Mouse (Mus musculus) heart, embryonic 11.5 days (tissue): ENCODE results near the gene Cdh23. TPM values are rescaled to one million over a fixed set of nuclear protein-coding genes. Genes with fewer than 3 reads are reported as not detected.

ENCODE experiments used
- ATAC-seq: fragments of 200-750 bp; cut with Nextera tagmentation; replicated peaks from 2 replicates; pipeline ENCODE4 v1.8.0; 2017; ENCODE audit warnings: moderate library complexity; ENCODE audit not compliant: insufficient number of reproducible peaks, low FRiP score, low TSS enrichment
- H3K27ac ChIP-seq: fragments of 300-500 bp; sonication (generic); 2 replicates; pipeline ENCODE4 v1.5.1; 2014; ENCODE audit warnings: mild to moderate bottlenecking, low read depth, low read length
- H3K27me3 ChIP-seq: fragments of 300-500 bp; sonication (generic); 2 replicates; pipeline ENCODE4 v1.6.1; 2014; ENCODE audit warnings: mild to moderate bottlenecking, low read length, mixed read lengths; ENCODE audit not compliant: control insufficient read depth, insufficient read depth
- H3K36me3 ChIP-seq: fragments of 300-500 bp; sonication (generic); 2 replicates; pipeline ENCODE4 v1.6.1; 2014; ENCODE audit warnings: mild to moderate bottlenecking, low read length, moderate library complexity, mixed read lengths; ENCODE audit not compliant: control insufficient read depth, insufficient read depth
- H3K4me1 ChIP-seq: fragments of 300-500 bp; sonication (generic); 2 replicates; pipeline ENCODE4 v1.6.1; 2014; ENCODE audit warnings: low read length; ENCODE audit not compliant: control insufficient read depth, insufficient read depth
- H3K4me2 ChIP-seq: fragments of 300-500 bp; sonication (generic); 2 replicates; pipeline ENCODE4 v1.6.1; 2014; ENCODE audit warnings: mild to moderate bottlenecking, moderate library complexity
- H3K4me3 ChIP-seq: fragments of 300-500 bp; sonication (generic); 2 replicates; pipeline ENCODE4 v1.5.1; 2014; ENCODE audit warnings: low read depth, low read length
- H3K9ac ChIP-seq: fragments of 300-500 bp; sonication (generic); 2 replicates; pipeline ENCODE4 v1.6.1; 2014; ENCODE audit warnings: mild to moderate bottlenecking, low read depth, low read length, moderate library complexity
- H3K9me3 ChIP-seq: fragments of 300-500 bp; sonication (generic); replicated peaks from 2 replicates; pipeline ENCODE4 v1.6.1; 2016; ENCODE audit warnings: low read length; ENCODE audit not compliant: control insufficient read depth
- WGBS: fragments of 180-500 bp; shearing (Covaris S2); extraction: QIAGEN DNeasy Blood & Tissue Kit; methylation state at CpG from one replicate; pipeline ENCODE4 v1.1.7; 2014; ENCODE audit not compliant: insufficient replicate concordance; 5-methylcytosine and 5-hydroxymethylcytosine counted together
- polyA plus RNA-seq: library from polyadenylated mRNA; unstranded; fragments of >200 nt; fragmentation: Nextera tagmentation; extraction: Ambion mirVana; gene quantifications from 2 replicates; pipeline ENCODE4 v1.2.1, GENCODE M21; 2014

The Cdh23 gene
- polyA plus RNA-seq, 1 experiment from 2014 or later, result 0.27 TPM

DNA sequence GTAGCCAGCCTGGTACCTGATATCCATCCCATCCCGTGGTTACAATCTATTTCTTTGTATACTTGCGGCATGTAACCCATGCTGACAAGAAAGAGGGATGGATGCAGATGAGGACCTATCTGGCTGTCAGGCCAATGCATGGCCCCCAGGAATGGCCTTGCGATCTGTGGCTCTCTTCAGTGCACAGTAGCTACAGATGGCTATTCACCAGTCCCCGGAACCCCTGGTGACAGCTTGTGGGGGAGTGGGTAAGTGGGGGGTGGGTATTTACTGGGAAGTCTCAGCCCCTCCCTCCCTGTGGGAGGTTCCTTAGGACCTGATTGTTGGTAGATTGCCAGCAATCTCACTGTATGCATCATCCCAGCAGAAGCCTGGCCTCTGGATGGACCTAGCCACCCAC is 163.8 kb downstream of the Cdh23 start:
- no peak for ATAC-seq
- Histone ChIP-seq H3K4me1 (no peaks in the 10 kb centered on the region), H3K27ac (no peak overlapping the region), H3K4me2 (no peak overlapping the region), H3K4me3 (no peak overlapping the region), H3K27me3 (peaks cover 14% of the 10 kb centered on the region; the same call in 1 of the 2 replicates), H3K36me3 (no peaks in the 10 kb centered on the region), H3K9me3 (no peaks in the 10 kb centered on the region), H3K9ac (no peak overlapping the region)
- WGBS, result 67% methylated on average over 4 of the region's 4 CpGs

DNA sequence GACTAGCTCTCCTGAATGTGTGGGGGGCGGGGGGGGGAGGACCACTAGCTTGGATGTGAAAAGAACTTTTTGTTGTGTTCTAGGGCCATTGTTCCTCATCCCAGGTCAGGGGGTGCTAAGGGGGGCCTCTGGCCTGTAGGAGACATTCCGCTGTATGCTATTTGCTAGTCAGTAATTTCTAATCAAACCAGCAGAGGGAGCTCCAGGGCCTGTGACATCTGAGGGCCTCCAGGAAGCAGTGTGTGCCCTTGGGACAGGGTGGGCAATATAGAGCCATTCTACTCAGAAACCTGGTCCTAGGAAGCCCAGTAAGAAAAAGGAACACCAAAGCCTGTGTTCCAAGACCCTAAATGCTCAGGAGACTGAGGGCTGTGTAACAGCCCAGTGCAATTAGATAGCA is 164.9 kb downstream of the Cdh23 start:
- no peak overlapping the region for H3K27ac ChIP-seq
- no peak for ATAC-seq
- WGBS, result 26% methylated on average over 2 of the region's 2 CpGs
- peaks cover 17% of the 10 kb centered on the region; the same call in 1 of the 2 replicates for H3K27me3 ChIP-seq
- no peak overlapping the region for H3K9ac ChIP-seq
- no peak overlapping the region for H3K4me3 ChIP-seq
- no peaks in the 10 kb centered on the region for H3K36me3 ChIP-seq
- H3K9me3 ChIP-seq, result no peaks in the 10 kb centered on the region
- no peak overlapping the region for H3K4me2 ChIP-seq
- no peaks in the 10 kb centered on the region for H3K4me1 ChIP-seq

GRCm38 (mm10) chr10:60530633-60531032 is 165.7 kb downstream of the Cdh23 start:
- no peak overlapping the region for H3K9ac ChIP-seq
- H3K27me3 ChIP-seq, result peaks cover 17% of the 10 kb centered on the region; the same call in 1 of the 2 replicates
- no peaks in the 10 kb centered on the region for H3K4me1 ChIP-seq
- no peak overlapping the region for H3K4me3 ChIP-seq
- H3K27ac ChIP-seq, result no peak overlapping the region
- 70% methylated on average over 10 of the region's 10 CpGs for whole genome bisulfite sequencing
- no peak for ATAC-seq
- no peaks in the 10 kb centered on the region for H3K9me3 ChIP-seq
- H3K36me3 ChIP-seq, result no peaks in the 10 kb centered on the region
- no peak overlapping the region for H3K4me2 ChIP-seq

- Histone ChIP-seq H3K4me1 (no peaks in the 10 kb centered on the region), H3K9me3 (no peaks in the 10 kb centered on the region), H3K4me3 (no peak overlapping the region), H3K27me3 (peaks cover 16% of the 10 kb centered on the region; the same call in 1 of the 2 replicates), H3K9ac (no peak overlapping the region), H3K36me3 (no peaks in the 10 kb centered on the region), H3K27ac (no peak overlapping the region), H3K4me2 (no peak overlapping the region)
- no peak for ATAC-seq
- WGBS, result 65% methylated on average over 7 of the region's 7 CpGs
Measured at GRCm38 (mm10) chr10:60527949-60528348, 168.3 kb downstream of the Cdh23 start.

GRCm38 (mm10) chr10:60525081-60525480 is 171.2 kb downstream of the Cdh23 start:
- H3K4me2 ChIP-seq, result no peak overlapping the region
- 78% methylated on average over 8 of the region's 8 CpGs for WGBS
- peaks cover 16% of the 10 kb centered on the region for H3K27me3 ChIP-seq
- H3K27ac ChIP-seq, result no peak overlapping the region
- H3K36me3 ChIP-seq, result no peaks in the 10 kb centered on the region
- H3K9ac ChIP-seq, result no peak overlapping the region
- no peaks in the 10 kb centered on the region for H3K9me3 ChIP-seq
- no peak for ATAC-seq
- H3K4me3 ChIP-seq, result no peak overlapping the region
- H3K4me1 ChIP-seq, result no peaks in the 10 kb centered on the region

DNA sequence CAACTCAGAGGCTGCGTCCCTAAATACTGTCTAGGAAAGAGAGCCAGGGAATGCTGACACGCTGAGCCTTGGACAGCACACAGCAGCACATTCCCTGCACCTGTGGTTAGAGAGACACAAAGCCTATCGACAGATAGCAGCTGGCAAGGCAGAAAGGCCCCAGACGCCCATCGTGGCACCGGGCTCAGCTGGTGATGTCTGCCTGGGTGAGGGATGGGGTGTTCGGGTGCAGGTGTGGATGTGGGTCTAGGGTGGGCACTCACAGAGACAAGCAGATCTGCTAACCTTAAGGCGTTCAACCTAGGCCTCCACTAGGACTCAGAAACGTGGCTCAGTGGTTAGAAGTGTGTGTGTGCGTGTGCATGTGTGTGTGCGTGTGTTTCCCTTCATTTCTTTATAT is 180.0 kb downstream of the Cdh23 start:
- Histone ChIP-seq H3K4me3 (no peak overlapping the region), H3K4me1 (no peaks in the 10 kb centered on the region), H3K36me3 (no peaks in the 10 kb centered on the region), H3K9ac (no peak overlapping the region), H3K27me3 (no peaks in the 10 kb centered on the region; the same call in 1 of the 2 replicates), H3K4me2 (no peak overlapping the region), H3K27ac (no peak overlapping the region), H3K9me3 (no peaks in the 10 kb centered on the region)
- no peak for ATAC-seq
- WGBS, result 78% methylated on average over 11 of the region's 11 CpGs

DNA sequence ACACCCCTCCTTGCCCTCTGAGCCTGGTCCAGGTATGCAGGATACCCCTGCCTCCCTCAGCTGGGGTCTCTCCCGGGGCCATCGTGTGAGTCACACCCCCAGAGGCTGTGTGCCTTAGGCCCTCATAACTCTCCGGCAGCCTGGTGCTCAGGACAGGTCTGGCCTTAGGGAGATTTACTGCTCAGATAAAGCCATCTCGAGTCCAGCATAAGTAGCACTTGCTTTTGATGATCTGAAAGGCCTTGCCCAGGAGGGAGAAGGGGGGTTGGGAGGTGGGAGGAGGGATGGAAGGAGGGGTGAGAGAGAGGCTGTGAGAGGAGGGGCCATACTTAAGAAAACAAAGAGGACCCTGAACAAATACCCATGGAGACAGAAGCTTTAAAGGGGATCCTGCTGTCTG is 197.8 kb downstream of the Cdh23 start:
- Histone ChIP-seq H3K27me3 (peaks cover 2% of the 10 kb centered on the region; the same call in 1 of the 2 replicates), H3K27ac (no peak overlapping the region), H3K4me3 (no peak overlapping the region), H3K36me3 (no peaks in the 10 kb centered on the region), H3K9ac (no peak overlapping the region), H3K9me3 (no peaks in the 10 kb centered on the region), H3K4me2 (no peak overlapping the region), H3K4me1 (no peaks in the 10 kb centered on the region)
- ATAC-seq, result no peak
- WGBS, result 26% methylated on average over 4 of the region's 4 CpGs

DNA sequence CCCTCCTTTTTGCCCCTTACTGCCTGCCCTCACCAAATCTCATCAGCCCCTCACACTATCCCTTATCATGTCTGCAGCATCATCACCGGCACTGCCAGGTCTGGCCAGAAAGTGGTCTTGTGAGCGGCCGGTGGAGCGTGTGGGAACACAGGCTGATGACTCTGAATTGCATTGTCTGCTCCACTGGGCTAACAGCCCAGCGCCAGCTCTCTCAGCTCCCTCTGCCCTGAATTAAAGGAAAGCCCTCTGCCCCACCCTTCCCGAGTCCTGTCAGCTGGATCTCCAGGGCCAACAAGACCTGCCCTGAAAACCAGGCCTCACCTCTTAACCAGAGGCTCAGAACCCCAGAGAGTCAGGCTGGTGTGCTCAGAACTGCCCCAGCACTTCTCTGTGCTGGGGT is 201.2 kb downstream of the Cdh23 start:
- H3K9ac ChIP-seq, result no peak overlapping the region
- no peaks in the 10 kb centered on the region for H3K4me1 ChIP-seq
- 21% methylated on average over 6 of the region's 6 CpGs for WGBS
- no peaks in the 10 kb centered on the region for H3K36me3 ChIP-seq
- no peak for ATAC-seq
- H3K4me3 ChIP-seq, result no peak overlapping the region
- no peak overlapping the region for H3K27ac ChIP-seq
- no peak overlapping the region for H3K4me2 ChIP-seq
- 0 out of 2 replicates have a peak, but pooled peaks cover 5% of the 10 kb centered on the region for H3K27me3 ChIP-seq
- H3K9me3 ChIP-seq, result no peaks in the 10 kb centered on the region

DNA sequence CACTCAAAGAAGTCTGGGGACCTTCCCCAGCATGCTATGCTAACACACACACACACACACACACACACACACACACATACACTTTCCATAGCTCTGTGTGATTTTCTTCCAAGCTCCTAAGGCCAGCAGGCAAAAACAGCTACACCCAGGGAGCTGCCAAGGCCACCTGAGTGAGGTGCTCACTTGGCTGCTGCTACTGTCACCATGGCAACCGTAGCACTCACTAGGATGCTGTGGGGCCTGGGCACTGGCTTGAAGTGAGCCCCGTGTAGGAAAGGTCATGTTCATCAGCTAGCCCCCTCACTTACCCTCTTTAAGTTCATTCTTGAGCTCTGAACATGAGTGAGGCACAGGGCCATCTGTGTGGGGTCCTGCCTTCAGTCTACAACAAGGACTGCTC is 204.8 kb downstream of the Cdh23 start:
- H3K27ac ChIP-seq, result no peak overlapping the region
- no peak for ATAC-seq
- H3K9ac ChIP-seq, result no peak overlapping the region
- 57% methylated on average over 2 of the region's 2 CpGs for WGBS
- H3K4me2 ChIP-seq, result no peak overlapping the region
- H3K4me3 ChIP-seq, result no peak overlapping the region
- no peaks in the 10 kb centered on the region for H3K4me1 ChIP-seq
- no peaks in the 10 kb centered on the region for H3K36me3 ChIP-seq
- peaks cover 7% of the 10 kb centered on the region; the same call in 1 of the 2 replicates for H3K27me3 ChIP-seq
- no peaks in the 10 kb centered on the region for H3K9me3 ChIP-seq
